Mouse (Mus musculus) forebrain, embryonic 13.5 days (tissue): ENCODE data around the gene Tbc1d23. TPM values are rescaled to one million over a fixed set of nuclear protein-coding genes. Genes with fewer than 3 reads are reported as not detected.

Experiments used
- polyA plus RNA-seq: library from polyadenylated mRNA; unstranded; fragments of >200 nt; fragmentation: Nextera tagmentation; extraction: Ambion mirVana; gene quantifications from 2 replicates; pipeline ENCODE4 v1.2.1, GENCODE M21; 2015

Tbc1d23 gene
- polyA plus RNA-seq, 1 experiment from 2014 or later: 26.5 TPM

Other genes starting within 250 kb of the Tbc1d23 start
- not detected in 2 replicates for gene Tmem45a2, start 160.1 kb downstream of the Tbc1d23 start, polyA plus RNA-seq
- 43.2 and 47.2 TPM in 2 replicates for gene Tomm70a, start 109.8 kb downstream of the Tbc1d23 start, polyA plus RNA-seq
- 45.4 and 51.9 TPM in 2 replicates for gene Nit2, start 64.2 kb downstream of the Tbc1d23 start, polyA plus RNA-seq
- gene Tmem30c, start 61.4 kb upstream of the Tbc1d23 start, polyA plus RNA-seq: 0.20 and 0.26 TPM in 2 replicates
- 1.9 and 2.6 TPM in 2 replicates for gene Filip1l, start 121.6 kb upstream of the Tbc1d23 start, polyA plus RNA-seq